Mouse (Mus musculus) stomach, postnatal 0 days (tissue): ENCODE data around the gene Mast4. TPM values are rescaled to one million over a fixed set of nuclear protein-coding genes. Genes with fewer than 3 reads are reported as not detected.

Source experiments
- ATAC-seq: fragments of 200-750 bp; cut with Nextera tagmentation; 2 replicates; pipeline ENCODE4 v1.8.0; 2017; ENCODE audit not compliant: low FRiP score, low TSS enrichment
- DNase-seq: peaks from one replicate; pipeline ENCODE4 v3.0.0-alpha.2; 2016; ENCODE audit warnings: low spot score
- H3K27ac ChIP-seq: fragments of 300-500 bp; sonication (generic); replicated peaks from 2 replicates; pipeline ENCODE4 v1.5.1; 2014; ENCODE audit warnings: mild to moderate bottlenecking, control low read depth
- H3K27me3 ChIP-seq: fragments of 300-500 bp; sonication (generic); 2 replicates; pipeline ENCODE4 v1.6.1; 2014; ENCODE audit warnings: low read length; ENCODE audit not compliant: control insufficient read depth, insufficient read depth
- H3K36me3 ChIP-seq: fragments of 300-500 bp; sonication (generic); 2 replicates; pipeline ENCODE4 v1.6.1; 2014; ENCODE audit warnings: low read length, mixed read lengths; ENCODE audit not compliant: control insufficient read depth, insufficient read depth
- H3K4me1 ChIP-seq: fragments of 300-500 bp; sonication (generic); replicated peaks from 2 replicates; pipeline ENCODE4 v1.6.1; 2014; ENCODE audit warnings: antibody characterized with exemption; ENCODE audit not compliant: control insufficient read depth, insufficient read depth
- H3K4me2 ChIP-seq: fragments of 300-500 bp; sonication (generic); replicated peaks from 2 replicates; pipeline ENCODE4 v1.6.1; 2014; ENCODE audit warnings: low read depth, mild to moderate bottlenecking, control low read depth, moderate library complexity
- H3K4me3 ChIP-seq: fragments of 300-500 bp; sonication (generic); 2 replicates; pipeline ENCODE4 v1.5.1; 2014; ENCODE audit warnings: low read depth, low read length, control low read depth
- H3K9ac ChIP-seq: fragments of 300-500 bp; sonication (generic); 2 replicates; pipeline ENCODE4 v1.6.1; 2014; ENCODE audit warnings: mild to moderate bottlenecking, low read length, control low read depth, mixed read lengths
- H3K9me3 ChIP-seq: fragments of 300-500 bp; sonication (generic); 2 replicates; pipeline ENCODE4 v1.6.1; 2016; ENCODE audit warnings: low read length; ENCODE audit not compliant: control insufficient read depth
- CTCF ChIP-seq: IDR thresholded peaks from 2 replicates; pipeline ENCODE4 v1.5.1; 2016; ENCODE audit warnings: antibody characterized with exemption, low read depth, mild to moderate bottlenecking, moderate library complexity
- EP300 ChIP-seq: optimal IDR thresholded peaks from 2 replicates; pipeline ENCODE3; 2016; ENCODE audit warnings: antibody characterized with exemption
- WGBS: fragments of 180-500 bp; shearing (Covaris S2); extraction: QIAGEN DNeasy Blood & Tissue Kit; methylation state at CpG from one replicate; pipeline ENCODE4 v1.1.7; 2014; 5-methylcytosine and 5-hydroxymethylcytosine counted together
- polyA plus RNA-seq: library from polyadenylated mRNA; unstranded; fragments of >200 nt; fragmentation: Nextera tagmentation; extraction: Ambion mirVana; gene quantifications from 2 replicates; pipeline ENCODE4 v1.2.1, GENCODE M21; 2015

Mast4 gene
- polyA plus RNA-seq, 1 experiment from 2014 or later = 18.2 TPM

- Histone ChIP-seq H3K27ac (no peak overlapping the region), H3K27me3 (no peaks in the 10 kb centered on the region), H3K36me3 (no peaks in the 10 kb centered on the region), H3K4me2 (no peak overlapping the region), H3K4me3 (no peak overlapping the region), H3K4me1 (no peaks in the 10 kb centered on the region), H3K9ac (no peak overlapping the region), H3K9me3 (no peaks in the 10 kb centered on the region)
- no peak for TF ChIP-seq CTCF
- TF ChIP-seq EP300 = no peak
- DNase-seq (no peak), ATAC-seq (no peak)
- whole genome bisulfite sequencing = 55% methylated on average over 3 of the region's 3 CpGs
Observed at GRCm38 (mm10) chr13:103354737-103355136, 20.4 kb upstream of the Mast4 start.

GRCm38 (mm10) chr13:103344749-103345148, 10.5 kb upstream of the Mast4 start:
- H3K4me2 ChIP-seq = no peak overlapping the region
- ATAC-seq (no peak), DNase-seq (no peak)
- no peaks in the 10 kb centered on the region for H3K9me3 ChIP-seq
- no peaks in the 10 kb centered on the region for H3K36me3 ChIP-seq
- no peak overlapping the region for H3K4me3 ChIP-seq
- no peaks in the 10 kb centered on the region for H3K4me1 ChIP-seq
- WGBS = 90% methylated on average over 8 of the region's 8 CpGs
- TF ChIP-seq CTCF (no peak), EP300 (no peak)
- no peak overlapping the region for H3K27ac ChIP-seq
- H3K27me3 ChIP-seq = no peaks in the 10 kb centered on the region
- no peak overlapping the region for H3K9ac ChIP-seq

GRCm38 (mm10) chr13:103344006-103344720, 9.9 kb upstream of the Mast4 start:
- Histone ChIP-seq H3K9ac (no peak overlapping the region), H3K27me3 (no peaks in the 10 kb centered on the region), H3K36me3 (no peaks in the 10 kb centered on the region), H3K4me1 (no peaks in the 10 kb centered on the region), H3K9me3 (no peaks in the 10 kb centered on the region), H3K4me3 (no peak overlapping the region), H3K27ac (no peak overlapping the region; the same call in 1 of the 2 replicates), H3K4me2 (no peak overlapping the region)
- ATAC-seq (no peak), DNase-seq (no peak)
- no peak for TF ChIP-seq CTCF
- no peak for TF ChIP-seq EP300
- 51% methylated on average over 8 of the region's 8 CpGs for WGBS

GRCm38 (mm10) chr13:103341031-103341430, 6.7 kb upstream of the Mast4 start:
- Histone ChIP-seq H3K4me3 (no peak overlapping the region), H3K4me1 (no peaks in the 10 kb centered on the region), H3K9ac (no peak overlapping the region), H3K27ac (no peak overlapping the region), H3K27me3 (no peaks in the 10 kb centered on the region), H3K36me3 (no peaks in the 10 kb centered on the region), H3K9me3 (no peaks in the 10 kb centered on the region), H3K4me2 (no peak overlapping the region)
- no peak for ATAC-seq
- 94% methylated on average over 4 of the region's 4 CpGs for WGBS
- no peak for DNase-seq
- no peak for TF ChIP-seq CTCF
- no peak for TF ChIP-seq EP300

GRCm38 (mm10) chr13:103338616-103339015, 4.3 kb upstream of the Mast4 start:
- no peak for ATAC-seq
- no peaks in the 10 kb centered on the region for H3K4me1 ChIP-seq
- no peak for DNase-seq
- no peak overlapping the region for H3K4me2 ChIP-seq
- WGBS = 65% methylated on average over 2 of the region's 2 CpGs
- H3K9ac ChIP-seq = no peak overlapping the region
- H3K4me3 ChIP-seq = no peak overlapping the region
- TF ChIP-seq EP300 (no peak), CTCF (no peak)
- H3K36me3 ChIP-seq = no peaks in the 10 kb centered on the region
- H3K27ac ChIP-seq = no peak overlapping the region
- H3K27me3 ChIP-seq = no peaks in the 10 kb centered on the region
- no peaks in the 10 kb centered on the region for H3K9me3 ChIP-seq

GRCm38 (mm10) chr13:103336237-103336636, 1.9 kb upstream of the Mast4 start:
- DNase-seq (no peak), ATAC-seq (no peak)
- Histone ChIP-seq H3K36me3 (no peaks in the 10 kb centered on the region), H3K27ac (no peak overlapping the region), H3K4me1 (no peaks in the 10 kb centered on the region), H3K27me3 (no peaks in the 10 kb centered on the region), H3K9me3 (no peaks in the 10 kb centered on the region), H3K9ac (no peak overlapping the region), H3K4me2 (no peak overlapping the region), H3K4me3 (no peak overlapping the region)
- no peak for TF ChIP-seq EP300
- no peak for TF ChIP-seq CTCF
- WGBS = 63% methylated on average over 5 of the region's 5 CpGs
